10 mouse cellular contexts compared by ENCODE assay signal in the genomic region with DNA sequence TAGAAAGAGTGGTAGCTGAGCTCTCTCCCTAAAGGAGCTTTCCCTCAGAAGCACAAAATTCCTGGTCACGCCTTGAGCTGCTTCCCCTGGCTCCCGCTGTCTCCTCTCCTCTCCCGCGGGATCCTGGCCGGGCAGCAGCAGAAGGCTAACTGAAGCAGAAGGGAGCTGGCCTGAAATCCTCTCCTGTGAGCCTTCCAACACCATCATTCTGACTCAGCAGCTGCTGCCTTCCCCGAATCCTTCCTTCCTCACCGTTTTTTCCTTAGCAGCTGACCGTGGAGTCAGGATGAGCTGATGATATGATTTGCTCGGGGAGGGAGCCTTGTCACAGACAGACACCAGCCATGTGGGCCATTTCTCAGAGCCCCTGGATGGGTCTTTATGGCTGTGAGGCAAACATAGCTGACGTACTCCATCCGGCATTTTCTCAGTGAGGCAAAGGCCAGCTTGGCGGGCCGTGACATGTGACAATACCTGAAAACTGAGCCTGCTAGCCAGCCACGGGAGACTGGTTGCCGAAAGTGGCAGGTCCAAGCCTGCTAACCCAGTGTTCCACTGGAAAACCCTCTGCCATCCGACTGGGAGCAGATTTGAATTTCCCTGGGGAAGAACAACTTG. TPM values are rescaled to one million over a fixed set of nuclear protein-coding genes. Genes with fewer than 3 reads are reported as not detected.
A peak's percentile ranks its signal among the peaks of the same experiment; 100 is the strongest.
DNase-seq lines count a peak whose midpoint lies in the region.
"Had no signal": no experiment of that assay in that cellular context is flagged by ENCODE, and none has a peak within 500 bp of the region (broad histone marks: within the 10 kb centered on the region; RNA-seq: fewer than 3 reads in every experiment).

No protein-coding gene starts in this region.

- DNase-seq in kidney, adult 9 months = peak; percentile 38
- no peak for DNase-seq in kidney, postnatal 14 days
- DNase-seq in NIH3T3 (ENCODE audit: low read depth) = peak; percentile 52
- peak; percentile 76 to 77 for DNase-seq in cerebellum, postnatal 14 days
- DNase-seq in heart, postnatal 25 days (ENCODE audit: low spot score) = peak; percentile 50
- DNase-seq in thymus, postnatal 0 days (ENCODE audit: low spot score) = no peak
- DNase-seq in urinary bladder, postnatal 25 days (ENCODE audit: low spot score) = no peak
- DNase-seq in spleen, adult 12 weeks (ENCODE audit: low spot score) = no peak
- DNase-seq: lung, embryonic 14.5 days had no signal

- intact Hi-C loops in heart, postnatal 25 days (cut with DNase I) = no loop called here

RNA-seq across cellular contexts. Expression of gene Gna13, which starts 6.8 kb away (rescaled TPM):
- 10 to 100 TPM; 30.3 to 30.6 TPM for total RNA-seq in heart, postnatal 25 days (2021)
- polyA plus RNA-seq in thymus, postnatal 0 days (2015; fragmentation: Nextera tagmentation; extraction: Ambion mirVana) = 34.1 and 46.4 TPM in 2 replicates

RNA-seq across cellular contexts. Expression of gene 9930022D16Rik, which starts 57.8 kb away (rescaled TPM):
- total RNA-seq in heart, postnatal 25 days (2021) = not detected
- polyA plus RNA-seq in thymus, postnatal 0 days (2015; fragmentation: Nextera tagmentation; extraction: Ambion mirVana) = 0.08 and 0.12 TPM in 2 replicates
- polyA plus RNA-seq: lung, embryonic 14.5 days had no signal

RNA-seq across cellular contexts. Expression of gene Rgs9, which starts 58.0 kb away (rescaled TPM):
- total RNA-seq in heart, postnatal 25 days (2021) = under 1 TPM; 0.10 to 0.14 TPM
- 0.66 and 1.5 TPM in 2 replicates for polyA plus RNA-seq in thymus, postnatal 0 days (2015; fragmentation: Nextera tagmentation; extraction: Ambion mirVana)
- total RNA-seq: MEL had no signal

Comparison
In these comparisons a context has a peak if more than half of its experiments do, and no peak if none do; other contexts are left out.
1. DNase-seq: peak in kidney, adult 9 months (single experiment), NIH3T3 (single experiment), cerebellum, postnatal 14 days (2 of 2) and heart, postnatal 25 days (single experiment); none in kidney, postnatal 14 days (single experiment), thymus, postnatal 0 days (single experiment), urinary bladder, postnatal 25 days (single experiment) and spleen, adult 12 weeks (single experiment).